Mouse (Mus musculus) heart, embryonic 12.5 days (tissue): ENCODE data around the gene Arap1. TPM values are rescaled to one million over a fixed set of nuclear protein-coding genes. Genes with fewer than 3 reads are reported as not detected.

Source experiments
- ATAC-seq: fragments of 200-750 bp; cut with Nextera tagmentation; 2 replicates; pipeline ENCODE4 v1.8.0; 2017; ENCODE audit warnings: moderate TSS enrichment, moderate library complexity; ENCODE audit not compliant: insufficient number of reproducible peaks, low FRiP score
- H3K27ac ChIP-seq: fragments of 300-500 bp; sonication (generic); 2 replicates; pipeline ENCODE4 v1.5.1; 2016; ENCODE audit warnings: mild to moderate bottlenecking, moderate library complexity; ENCODE audit not compliant: poor library complexity, severe bottlenecking
- H3K27me3 ChIP-seq: fragments of 300-500 bp; sonication (generic); replicated peaks from 2 replicates; pipeline ENCODE4 v1.6.1; 2016; ENCODE audit warnings: mild to moderate bottlenecking, moderate library complexity
- H3K36me3 ChIP-seq: fragments of 300-500 bp; sonication (generic); 2 replicates; pipeline ENCODE4 v1.6.1; 2016; ENCODE audit warnings: mild to moderate bottlenecking, moderate library complexity
- H3K4me1 ChIP-seq: fragments of 300-500 bp; sonication (generic); replicated peaks from 2 replicates; pipeline ENCODE4 v1.6.1; 2016; ENCODE audit warnings: mild to moderate bottlenecking
- H3K4me2 ChIP-seq: fragments of 300-500 bp; sonication (generic); 2 replicates; pipeline ENCODE4 v1.6.1; 2016; ENCODE audit warnings: mild to moderate bottlenecking, moderate library complexity
- H3K4me3 ChIP-seq: fragments of 300-500 bp; sonication (generic); 2 replicates; pipeline ENCODE4 v1.5.1; 2016; ENCODE audit warnings: mild to moderate bottlenecking
- H3K9ac ChIP-seq: fragments of 300-500 bp; sonication (generic); 2 replicates; pipeline ENCODE4 v1.6.1; 2016; ENCODE audit warnings: mild to moderate bottlenecking, moderate library complexity
- H3K9me3 ChIP-seq: fragments of 300-500 bp; sonication (generic); replicated peaks from 2 replicates; pipeline ENCODE4 v1.6.1; 2016; ENCODE audit warnings: mild to moderate bottlenecking, moderate library complexity
- WGBS: fragments of 180-500 bp; shearing (Covaris S2); methylation state at CpG from one replicate; pipeline ENCODE4 v1.1.7; 2016; 5-methylcytosine and 5-hydroxymethylcytosine counted together
- polyA plus RNA-seq: library from polyadenylated mRNA; unstranded; fragments of >200 nt; fragmentation: Nextera tagmentation; extraction: Ambion mirVana; gene quantifications from 2 replicates; pipeline ENCODE4 v1.2.1, GENCODE M21; 2016

Gene Arap1
- polyA plus RNA-seq, 1 experiment from 2014 or later: 19.9 TPM

- H3K27me3 ChIP-seq: 0 out of 2 replicates have a peak, but pooled peaks cover 5% of the 10 kb centered on the region
- no peak overlapping the region for H3K9ac ChIP-seq
- no peaks in the 10 kb centered on the region for H3K9me3 ChIP-seq
- H3K27ac ChIP-seq: no peak overlapping the region
- H3K4me3 ChIP-seq: no peak overlapping the region
- no peak for ATAC-seq
- H3K4me1 ChIP-seq: peaks cover 28% of the 10 kb centered on the region
- no peak overlapping the region for H3K4me2 ChIP-seq
- H3K36me3 ChIP-seq: no peaks in the 10 kb centered on the region
These were observed 32.2 kb upstream of the Arap1 start for GRCm38 (mm10) chr7:101315699-101316098.

DNA sequence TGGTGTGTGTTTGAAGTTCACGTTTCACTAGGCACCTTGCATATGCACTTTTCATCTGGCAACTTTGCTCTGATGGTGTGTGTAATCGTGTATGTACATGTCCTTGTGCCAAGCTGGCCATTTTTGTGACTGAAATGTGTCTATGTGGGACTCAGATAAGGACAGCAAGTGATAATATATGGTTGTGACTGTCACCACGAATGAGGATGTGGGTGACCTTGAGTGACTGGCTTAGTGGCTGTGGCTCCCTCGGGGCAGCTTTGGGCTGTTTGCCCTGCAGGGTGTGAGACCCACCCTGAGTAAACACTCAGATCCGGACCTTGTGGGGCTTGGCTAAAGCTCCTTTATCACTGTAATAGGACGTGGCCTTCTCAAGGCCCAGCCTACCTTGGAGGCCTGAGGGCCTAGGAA is 31.3 kb upstream of the Arap1 start:
- H3K4me2 ChIP-seq: no peak overlapping the region
- no peak for ATAC-seq
- no peak overlapping the region for H3K27ac ChIP-seq
- 51% methylated on average over 6 of the region's 6 CpGs for WGBS
- no peak overlapping the region for H3K9ac ChIP-seq
- H3K27me3 ChIP-seq: peaks cover 9% of the 10 kb centered on the region; the same call in 1 of the 2 replicates
- peaks cover 32% of the 10 kb centered on the region for H3K4me1 ChIP-seq
- no peak overlapping the region for H3K4me3 ChIP-seq
- no peaks in the 10 kb centered on the region for H3K36me3 ChIP-seq
- no peaks in the 10 kb centered on the region for H3K9me3 ChIP-seq

- Histone ChIP-seq H3K27ac (no peak within 1 kb of the TSS), H3K4me3 (no peak within 1 kb of the TSS), H3K27me3 (peaks cover 13% of the 10 kb centered on the region; the same call in 1 of the 2 replicates), H3K4me1 (peaks cover 36% of the 10 kb centered on the region), H3K36me3 (no peaks in the 10 kb centered on the region), H3K9ac (no peak within 1 kb of the TSS), H3K4me2 (no peak within 1 kb of the TSS), H3K9me3 (no peaks in the 10 kb centered on the region)
- WGBS: 82% methylated on average over 3 of the region's 3 CpGs
- ATAC-seq: no peak
These were observed 30.9 kb upstream of the Arap1 start, which contains the start of gene Stard10 for GRCm38 (mm10) chr7:101317014-101317413. TSS of gene Stard10 (plus strand) at chr7:101317086.

DNA sequence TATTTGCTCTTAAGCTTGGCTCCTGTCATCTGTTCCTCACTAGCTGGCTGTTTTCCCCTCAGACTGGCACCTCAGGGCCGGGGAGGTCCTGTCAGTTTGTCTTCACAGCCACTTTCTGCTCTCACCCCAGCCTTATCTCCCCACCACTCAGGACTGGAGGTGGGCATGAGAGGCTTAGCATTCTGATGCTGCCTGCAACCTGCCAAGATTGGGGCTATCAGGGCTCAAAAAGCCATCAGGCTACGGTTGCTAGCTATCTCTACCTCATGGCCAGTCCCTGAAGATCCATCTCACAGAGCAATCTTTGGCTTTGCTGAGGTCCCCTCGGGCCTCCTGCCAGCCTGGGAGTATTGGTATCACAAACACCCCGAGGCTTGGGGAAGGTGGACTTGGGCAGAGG is 29.0 kb upstream of the Arap1 start:
- no peak overlapping the region for H3K9ac ChIP-seq
- H3K4me3 ChIP-seq: no peak overlapping the region
- peak overlapping the region; percentile 12 for H3K4me2 ChIP-seq
- H3K9me3 ChIP-seq: no peaks in the 10 kb centered on the region
- H3K27ac ChIP-seq: no peak overlapping the region
- ATAC-seq: no peak
- no peaks in the 10 kb centered on the region for H3K36me3 ChIP-seq
- peaks cover 43% of the 10 kb centered on the region for H3K4me1 ChIP-seq
- 28% methylated on average over 4 of the region's 4 CpGs for WGBS
- H3K27me3 ChIP-seq: peaks cover 24% of the 10 kb centered on the region

GRCm38 (mm10) chr7:101319796-101320195 is 28.1 kb upstream of the Arap1 start:
- no peaks in the 10 kb centered on the region for H3K9me3 ChIP-seq
- WGBS: 72% methylated on average over 1 of the region's 1 CpGs
- H3K4me1 ChIP-seq: peaks cover 47% of the 10 kb centered on the region
- H3K4me3 ChIP-seq: no peak overlapping the region
- peaks cover 27% of the 10 kb centered on the region for H3K27me3 ChIP-seq
- H3K36me3 ChIP-seq: no peaks in the 10 kb centered on the region
- H3K4me2 ChIP-seq: no peak overlapping the region
- H3K27ac ChIP-seq: no peak overlapping the region
- ATAC-seq: no peak
- H3K9ac ChIP-seq: no peak overlapping the region

DNA sequence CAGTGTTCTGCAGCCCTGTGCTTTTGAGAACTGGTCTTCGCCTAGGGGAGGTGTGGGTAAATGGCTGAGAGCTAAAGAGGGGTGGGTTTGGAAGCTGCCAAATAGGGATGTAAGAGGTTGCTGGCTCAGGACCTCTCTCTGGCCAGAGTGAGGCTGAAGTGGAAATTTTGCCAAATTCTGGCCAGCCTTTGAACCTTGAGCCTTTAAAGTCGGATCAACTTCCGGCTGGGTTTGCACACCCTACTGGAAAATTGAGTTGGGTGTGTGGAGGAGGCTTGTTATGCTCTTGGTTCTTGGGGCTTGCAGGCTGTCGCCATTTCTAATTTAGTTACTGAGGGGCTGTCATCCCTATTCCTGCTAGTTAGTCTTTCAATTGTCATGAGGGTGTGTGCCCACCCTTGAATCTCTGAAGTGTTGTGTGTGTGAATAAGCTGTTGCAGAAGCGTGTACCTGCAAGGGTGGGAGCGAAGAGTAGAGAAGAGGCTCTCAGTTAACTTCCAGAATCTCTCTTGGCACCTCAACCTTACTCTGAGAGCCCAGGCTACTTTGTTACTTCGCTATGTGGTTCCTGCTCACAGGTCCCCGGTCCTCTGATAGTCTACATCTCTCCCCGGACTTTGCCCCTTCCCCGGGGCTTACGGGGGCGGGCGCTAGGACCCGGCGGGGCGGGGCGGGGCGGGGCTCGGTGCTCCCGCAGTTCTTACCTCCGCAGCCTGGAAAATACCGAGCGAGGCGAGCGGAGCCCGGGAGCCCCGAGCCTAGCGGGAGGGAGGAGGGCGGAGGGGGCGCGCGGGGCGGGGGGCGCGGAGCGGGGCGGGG is 27.3 kb upstream of the Arap1 start:
- 6% methylated on average over 27 of the region's 37 CpGs for WGBS
- no peaks in the 10 kb centered on the region for H3K9me3 ChIP-seq
- no peaks in the 10 kb centered on the region for H3K36me3 ChIP-seq
- ATAC-seq: peak; percentile 54
- peaks cover 42% of the 10 kb centered on the region for H3K4me1 ChIP-seq
- H3K4me2 ChIP-seq: peak overlapping the region; percentile 98
- H3K4me3 ChIP-seq: peak overlapping the region; percentile 85
- no peak overlapping the region for H3K27ac ChIP-seq
- H3K9ac ChIP-seq: peak overlapping the region; percentile 85
- H3K27me3 ChIP-seq: peaks cover 35% of the 10 kb centered on the region

GRCm38 (mm10) chr7:101321218-101321827 is 26.5 kb upstream of the Arap1 start:
- WGBS: 2% methylated on average over 61 of the region's 61 CpGs
- H3K27ac ChIP-seq: no peak overlapping the region
- H3K4me2 ChIP-seq: peak overlapping the region; percentile 98
- H3K4me1 ChIP-seq: peaks cover 42% of the 10 kb centered on the region
- no peaks in the 10 kb centered on the region for H3K36me3 ChIP-seq
- H3K9ac ChIP-seq: peak overlapping the region; percentile 85
- peaks cover 42% of the 10 kb centered on the region for H3K27me3 ChIP-seq
- H3K4me3 ChIP-seq: peak overlapping the region; percentile 85
- H3K9me3 ChIP-seq: no peaks in the 10 kb centered on the region
- ATAC-seq: peak; percentile 16; the same call in 1 of the 2 replicates

GRCm38 (mm10) chr7:101323141-101323594 is 24.7 kb upstream of the Arap1 start:
- no peaks in the 10 kb centered on the region for H3K36me3 ChIP-seq
- peaks cover 55% of the 10 kb centered on the region for H3K27me3 ChIP-seq
- H3K27ac ChIP-seq: no peak overlapping the region
- 51% methylated on average over 4 of the region's 4 CpGs for WGBS
- no peaks in the 10 kb centered on the region for H3K9me3 ChIP-seq
- no peak for ATAC-seq
- peaks cover 42% of the 10 kb centered on the region for H3K4me1 ChIP-seq
- peak overlapping the region; percentile 98 for H3K4me2 ChIP-seq
- no peak overlapping the region for H3K9ac ChIP-seq
- H3K4me3 ChIP-seq: 0 out of 2 replicates have a peak overlapping the region, but pooled peaks have one; percentile 6

DNA sequence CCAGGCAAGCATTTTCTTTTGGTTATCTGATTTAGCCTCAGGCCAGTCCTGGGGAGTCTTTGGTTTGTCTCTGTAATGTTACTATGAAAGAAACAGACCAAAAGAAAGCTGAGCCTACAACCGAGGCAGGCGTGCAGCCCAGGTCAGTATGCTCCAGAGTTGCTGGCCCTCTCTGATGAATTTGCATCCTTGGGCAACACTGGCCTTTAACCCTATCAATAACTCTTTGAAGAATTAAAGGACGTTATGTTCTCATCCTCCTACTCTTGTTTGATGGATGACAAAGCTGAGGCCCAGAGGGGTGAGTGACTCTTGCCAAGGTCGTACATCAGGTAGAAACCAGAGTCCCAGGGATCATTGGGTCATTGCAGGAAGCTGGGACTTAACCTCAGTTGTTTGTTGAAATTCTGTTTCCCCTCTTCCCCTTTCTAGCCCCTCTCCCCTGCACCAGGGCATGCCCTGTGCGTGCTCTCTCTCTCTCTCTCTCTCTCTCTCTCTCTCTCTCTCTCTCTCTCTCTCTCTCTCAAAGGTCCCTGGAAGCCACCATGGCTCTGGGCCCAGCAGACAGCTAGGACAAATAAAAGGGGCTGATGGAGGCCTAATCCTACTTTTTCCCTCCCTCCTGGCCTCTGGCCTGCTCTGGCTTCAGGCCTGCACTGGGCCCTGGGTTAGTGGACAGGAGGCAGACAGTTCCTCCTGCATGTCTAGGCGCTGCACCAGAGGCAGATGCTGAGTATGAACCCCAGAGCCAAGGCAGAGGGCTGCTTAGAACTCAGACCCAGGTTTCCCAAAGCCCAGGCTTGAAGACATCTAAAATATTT is 23.5 kb upstream of the Arap1 start:
- WGBS: 58% methylated on average over 6 of the region's 6 CpGs
- Histone ChIP-seq H3K9ac (no peak overlapping the region; the same call in 1 of the 2 replicates), H3K27ac (no peak overlapping the region), H3K36me3 (no peaks in the 10 kb centered on the region), H3K9me3 (no peaks in the 10 kb centered on the region), H3K4me2 (no peak overlapping the region), H3K27me3 (peaks cover 57% of the 10 kb centered on the region), H3K4me3 (no peak overlapping the region), H3K4me1 (peaks cover 44% of the 10 kb centered on the region)
- no peak for ATAC-seq

- 80% methylated on average over 5 of the region's 5 CpGs for WGBS
- Histone ChIP-seq H3K27me3 (peaks cover 61% of the 10 kb centered on the region), H3K9ac (no peak overlapping the region), H3K36me3 (no peaks in the 10 kb centered on the region), H3K9me3 (no peaks in the 10 kb centered on the region), H3K4me1 (peaks cover 48% of the 10 kb centered on the region), H3K4me3 (no peak overlapping the region), H3K4me2 (no peak overlapping the region), H3K27ac (no peak overlapping the region)
- no peak for ATAC-seq
These were observed 21.9 kb upstream of the Arap1 start for GRCm38 (mm10) chr7:101326006-101326405.

- no peak overlapping the region for H3K9ac ChIP-seq
- no peak for ATAC-seq
- 68% methylated on average over 5 of the region's 5 CpGs for WGBS
These were observed 20.6 kb upstream of the Arap1 start for GRCm38 (mm10) chr7:101327263-101327662.

More at GRCm38 (mm10) chr7:101327263-101327662, 20.6 kb upstream of the Arap1 start:
- no peak overlapping the region for H3K4me3 ChIP-seq
- no peaks in the 10 kb centered on the region for H3K9me3 ChIP-seq
- no peak overlapping the region for H3K4me2 ChIP-seq
- H3K4me1 ChIP-seq: peaks cover 40% of the 10 kb centered on the region
- peaks cover 51% of the 10 kb centered on the region for H3K27me3 ChIP-seq
- H3K36me3 ChIP-seq: no peaks in the 10 kb centered on the region
- H3K27ac ChIP-seq: no peak overlapping the region
